Mouse (Mus musculus) CH12.LX (cell line): ENCODE data around the gene Serinc1.

Experiments used
- CTCF ChIP-seq, 2 experiments: IDR thresholded peaks in 1 of 2; conservative IDR thresholded peaks in 1 of 2; 2 replicates each; pipeline ENCODE4 v1.5.1; 2011 to 2012; ENCODE audit warnings: low read depth in 2 of 2, low read length in 2 of 2, improper control_type of control experiment in 1 of 2, inconsistent platforms in 1 of 2, mild to moderate bottlenecking in 1 of 2, moderate library complexity in 1 of 2
- HCFC1 ChIP-seq: IDR thresholded peaks from 2 replicates; pipeline ENCODE4 v1.6.1; 2012; ENCODE audit warnings: low read depth, mild to moderate bottlenecking, inconsistent platforms, low read length, improper control_type of control experiment
- MXI1 ChIP-seq: IDR thresholded peaks from 2 replicates; pipeline ENCODE4 v1.6.1; 2011; ENCODE audit warnings: mild to moderate bottlenecking, low read depth, low read length, improper control_type of control experiment
- PAX5 ChIP-seq: IDR thresholded peaks from 2 replicates; pipeline ENCODE4 v1.6.1; 2012; ENCODE audit warnings: low read length, inconsistent platforms, mixed read lengths
- POLR2A ChIP-seq: IDR thresholded peaks from 2 replicates; pipeline ENCODE4 v1.6.1; 2011; ENCODE audit warnings: low read depth, mild to moderate bottlenecking, improper control_type of control experiment, low read length
- SIN3A ChIP-seq: IDR thresholded peaks from 2 replicates; pipeline ENCODE4 v1.6.1; 2012; ENCODE audit warnings: low read length, improper control_type of control experiment, inconsistent platforms
- SMC3 ChIP-seq: IDR thresholded peaks from 2 replicates; pipeline ENCODE4 v1.6.1; 2011; ENCODE audit warnings: low read depth, low read length, improper control_type of control experiment
- TCF12 ChIP-seq: IDR thresholded peaks from 2 replicates; pipeline ENCODE4 v1.6.1; 2014; ENCODE audit warnings: low read depth, mild to moderate bottlenecking, inconsistent platforms, low read length, improper control_type of control experiment
- USF2 ChIP-seq: conservative IDR thresholded peaks from 2 replicates; pipeline ENCODE4 v1.6.1; 2011; ENCODE audit warnings: low read depth, low read length, improper control_type of control experiment

DNA sequence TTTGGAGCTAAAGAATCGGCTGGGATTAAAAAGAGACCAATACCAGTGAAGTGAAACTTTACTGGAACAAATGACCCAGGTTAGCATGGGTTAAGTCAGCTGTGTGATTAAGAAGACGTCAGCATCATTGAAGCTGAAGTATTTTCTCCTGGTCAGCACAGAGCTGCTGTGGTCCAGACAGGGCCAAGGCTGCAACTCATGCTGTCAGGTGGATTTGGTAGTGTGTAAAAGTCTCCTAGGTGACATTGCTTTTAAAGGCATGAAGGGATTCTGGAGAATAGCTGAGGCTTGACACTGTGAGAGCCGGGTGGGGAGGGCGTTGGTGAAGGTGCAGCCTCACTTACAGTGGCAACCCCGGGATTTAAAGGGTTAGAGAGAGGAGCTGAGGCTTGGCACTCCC, 50.6 kb downstream of the Serinc1 start:
- TF ChIP-seq PAX5 = no peak
- no peak for TF ChIP-seq CTCF (conservative IDR thresholded peaks at IDR 0.05 in 1 of 2, IDR thresholded peaks at IDR 0.05 in 1 of 2; ENCODE audit: low read depth in 2 of 2, low read length in 2 of 2)
- no peak for TF ChIP-seq HCFC1
- no peak for TF ChIP-seq SMC3
- no peak for TF ChIP-seq SIN3A
- no peak for TF ChIP-seq TCF12
- TF ChIP-seq POLR2A = no peak
- TF ChIP-seq USF2 = no peak
- TF ChIP-seq MXI1 = no peak
